Mouse (Mus musculus) embryonic facial prominence, embryonic 14.5 days (tissue): ENCODE data around the gene Lrrc56. TPM values are rescaled to one million over a fixed set of nuclear protein-coding genes. Genes with fewer than 3 reads are reported as not detected.

Experiments used
- ATAC-seq: fragments of 200-750 bp; cut with Nextera tagmentation; 2 replicates; pipeline ENCODE4 v1.8.0; 2017; ENCODE audit warnings: low read depth, moderate number of reproducible peaks, moderate TSS enrichment
- DNase-seq: peaks from one replicate; pipeline ENCODE4 v3.0.0-alpha.2; 2015; ENCODE audit warnings: low spot score
- H3K27ac ChIP-seq: fragments of 300-500 bp; sonication (generic); replicated peaks from 2 replicates; pipeline ENCODE4 v1.5.1; 2014; ENCODE audit warnings: low read depth, mild to moderate bottlenecking, low read length, moderate library complexity
- H3K27me3 ChIP-seq: fragments of 300-500 bp; sonication (generic); replicated peaks from 2 replicates; pipeline ENCODE4 v1.6.1; 2014; ENCODE audit warnings: low read length; ENCODE audit not compliant: control insufficient read depth, insufficient read depth
- H3K36me3 ChIP-seq: fragments of 300-500 bp; sonication (generic); 2 replicates; pipeline ENCODE4 v1.6.1; 2014; ENCODE audit warnings: low read length, mixed read lengths; ENCODE audit not compliant: control insufficient read depth, insufficient read depth
- H3K4me1 ChIP-seq: fragments of 300-500 bp; sonication (generic); 2 replicates; pipeline ENCODE4 v1.6.1; 2014; ENCODE audit warnings: antibody characterized with exemption, low read length; ENCODE audit not compliant: control insufficient read depth, insufficient read depth
- H3K4me2 ChIP-seq: fragments of 300-500 bp; sonication (generic); 2 replicates; pipeline ENCODE4 v1.6.1; 2014; ENCODE audit warnings: low read depth, mild to moderate bottlenecking, low read length, moderate library complexity, mixed read lengths
- H3K4me3 ChIP-seq: fragments of 300-500 bp; sonication (generic); 2 replicates; pipeline ENCODE4 v1.5.1; 2014; ENCODE audit warnings: low read depth, mild to moderate bottlenecking, low read length
- H3K9ac ChIP-seq: fragments of 300-500 bp; sonication (generic); 2 replicates; pipeline ENCODE4 v1.6.1; 2014; ENCODE audit warnings: low read depth, mild to moderate bottlenecking, low read length, moderate library complexity, mixed read lengths
- H3K9me3 ChIP-seq: fragments of 300-500 bp; sonication (generic); 2 replicates; pipeline ENCODE4 v1.6.1; 2016; ENCODE audit warnings: low read length; ENCODE audit not compliant: control insufficient read depth
- WGBS: fragments of 180-500 bp; shearing (Covaris S2); extraction: QIAGEN DNeasy Blood & Tissue Kit; methylation state at CpG from one replicate; pipeline ENCODE4 v1.1.7; 2014; 5-methylcytosine and 5-hydroxymethylcytosine counted together
- polyA plus RNA-seq: library from polyadenylated mRNA; unstranded; fragments of >200 nt; fragmentation: Nextera tagmentation; extraction: Ambion mirVana; gene quantifications from 2 replicates; pipeline ENCODE4 v1.2.1, GENCODE M21; 2014

The Lrrc56 gene
- polyA plus RNA-seq, 1 experiment from 2014 or later, result 7.2 TPM

DNA sequence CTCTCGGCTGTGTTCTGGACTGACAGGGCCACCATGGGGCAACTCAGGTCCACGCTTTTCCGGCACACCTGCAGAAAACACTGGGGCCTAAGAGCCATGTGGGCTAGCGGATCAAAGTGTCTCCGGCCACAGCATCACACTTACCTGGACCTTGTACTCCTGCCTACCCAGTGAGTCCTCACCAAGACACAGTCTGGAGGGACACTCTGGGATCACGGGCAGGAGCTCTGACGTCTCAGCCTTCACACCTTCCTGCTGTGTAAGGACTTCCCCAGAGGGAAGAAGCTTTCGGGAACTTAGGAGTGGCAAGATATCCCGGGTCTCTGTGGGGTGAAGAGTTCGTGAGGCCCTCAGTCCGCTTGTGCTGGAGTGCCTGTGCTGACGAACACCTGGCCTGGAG is 16.2 kb downstream of the Lrrc56 start:
- no peak overlapping the region for H3K27ac ChIP-seq

DNA sequence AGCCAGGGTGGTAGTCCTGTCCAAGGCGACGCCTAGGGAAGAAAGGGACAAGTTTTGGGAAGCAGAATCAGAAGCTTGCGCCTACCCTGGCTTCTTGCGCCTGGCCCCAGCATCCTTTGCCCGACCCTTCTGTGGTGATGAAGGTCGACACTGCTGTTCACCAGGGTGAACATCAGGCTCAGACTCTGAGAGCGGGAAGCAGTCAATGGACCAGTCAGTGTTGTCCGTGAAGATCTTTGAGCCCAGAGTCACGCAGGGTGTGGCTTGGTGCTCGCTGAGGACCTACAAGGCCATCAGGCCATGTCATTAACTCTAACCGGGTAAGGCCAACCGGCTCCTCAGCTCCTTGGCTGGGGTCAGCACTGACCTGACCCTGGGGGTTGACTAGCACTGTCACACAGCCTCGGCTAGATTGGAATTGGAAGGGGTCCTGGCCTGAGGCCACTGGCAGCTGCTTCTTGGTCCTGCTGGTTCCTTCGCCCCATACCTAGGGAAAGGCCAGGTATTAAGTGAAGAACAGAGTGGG is 16.7 kb downstream of the Lrrc56 start:
- Histone ChIP-seq H3K36me3 (no peaks in the 10 kb centered on the region), H3K4me2 (no peak overlapping the region), H3K4me3 (no peak overlapping the region), H3K9me3 (no peaks in the 10 kb centered on the region), H3K9ac (no peak overlapping the region), H3K27ac (no peak overlapping the region), H3K27me3 (no peaks in the 10 kb centered on the region), H3K4me1 (no peaks in the 10 kb centered on the region)
- no peak for DNase-seq
- ATAC-seq, result no peak
- WGBS, result 85% methylated on average over 13 of the region's 14 CpGs

More for the DNA sequence above, 16.2 kb downstream of the Lrrc56 start:
- ATAC-seq, result no peak
- 78% methylated on average over 12 of the region's 12 CpGs for WGBS
- H3K27me3 ChIP-seq, result no peaks in the 10 kb centered on the region
- H3K9ac ChIP-seq, result no peak overlapping the region
- H3K4me3 ChIP-seq, result no peak overlapping the region
- H3K9me3 ChIP-seq, result no peaks in the 10 kb centered on the region
- H3K36me3 ChIP-seq, result no peaks in the 10 kb centered on the region
- H3K4me1 ChIP-seq, result no peaks in the 10 kb centered on the region
- no peak for DNase-seq
- no peak overlapping the region for H3K4me2 ChIP-seq

DNA sequence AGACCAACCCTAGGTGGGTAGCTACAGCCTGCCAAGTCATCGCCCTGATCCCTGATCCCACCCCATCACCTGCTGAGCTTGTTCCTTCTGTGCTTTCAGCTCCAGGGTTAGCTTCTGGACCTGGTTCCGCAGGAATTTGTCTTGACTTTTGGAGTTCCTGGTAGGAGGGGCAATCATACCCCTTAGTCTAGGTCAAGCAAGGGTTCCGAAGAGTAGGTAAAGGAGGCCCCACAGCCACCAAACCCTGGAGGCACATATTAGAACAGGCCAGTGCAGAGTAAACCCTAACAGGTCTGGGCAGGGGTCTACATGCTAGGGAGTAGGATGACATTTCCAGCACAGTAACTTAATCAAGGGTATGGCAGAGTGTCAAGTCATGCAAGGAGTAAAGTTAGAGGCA is 19.2 kb downstream of the Lrrc56 start:
- H3K4me2 ChIP-seq, result no peak overlapping the region
- no peak overlapping the region for H3K9ac ChIP-seq
- 0 out of 2 replicates have a peak, but pooled peaks cover 2% of the 10 kb centered on the region for H3K36me3 ChIP-seq
- ATAC-seq (no peak), DNase-seq (no peak)
- no peaks in the 10 kb centered on the region for H3K9me3 ChIP-seq
- peaks cover 2% of the 10 kb centered on the region; the same call in 1 of the 2 replicates for H3K4me1 ChIP-seq
- no peak overlapping the region for H3K4me3 ChIP-seq
- 78% methylated on average over 3 of the region's 3 CpGs for WGBS
- no peak overlapping the region for H3K27ac ChIP-seq
- H3K27me3 ChIP-seq, result no peaks in the 10 kb centered on the region

DNA sequence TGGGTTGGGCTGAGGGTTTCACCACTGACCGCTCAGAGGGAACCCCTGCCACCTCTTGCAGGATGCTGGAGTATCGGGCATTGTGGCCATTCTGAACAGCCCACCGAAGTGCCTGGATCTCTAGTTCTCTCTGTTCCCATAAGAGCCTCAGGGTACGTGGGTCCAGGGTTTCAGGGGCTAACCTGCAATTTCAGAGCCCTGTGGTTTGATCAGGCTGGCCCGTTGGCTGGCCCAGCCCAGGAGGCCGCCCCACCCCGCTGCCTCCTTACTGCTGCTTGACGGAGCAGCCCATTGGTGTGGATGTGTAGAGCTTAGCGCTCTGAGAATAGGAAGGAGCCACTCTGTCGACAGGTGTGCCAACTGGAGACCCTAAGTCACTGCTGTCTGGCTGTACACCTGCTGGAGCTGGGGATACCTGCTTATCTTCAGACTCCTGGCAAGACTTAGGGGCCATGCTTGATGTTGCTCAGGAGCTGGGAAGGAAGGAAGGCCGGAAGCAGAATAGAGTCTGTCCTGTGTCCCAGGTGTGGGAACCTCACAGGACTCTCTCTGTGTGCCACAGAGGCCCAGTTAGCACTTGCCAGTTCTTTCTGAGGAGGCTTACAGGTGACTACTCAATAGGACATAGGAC is 19.8 kb downstream of the Lrrc56 start, which contains the start of gene Lmntd2:
Gene Lmntd2 (minus strand): TSS at position 476 of the 631 bp plus-strand sequence.
- peak within 1 kb of the TSS; percentile 54 for H3K4me3 ChIP-seq
- 0 out of 2 replicates have a peak, but pooled peaks cover 8% of the 10 kb centered on the region for H3K36me3 ChIP-seq
- DNase-seq (no peak), ATAC-seq (no peak)
- H3K4me1 ChIP-seq, result peaks cover 2% of the 10 kb centered on the region; the same call in 1 of the 2 replicates
- peak within 1 kb of the TSS; percentile 86 for H3K27ac ChIP-seq
- no peaks in the 10 kb centered on the region for H3K9me3 ChIP-seq
- H3K9ac ChIP-seq, result 0 out of 2 replicates have a peak within 1 kb of the TSS, but pooled peaks have one; percentile 71
- H3K27me3 ChIP-seq, result no peaks in the 10 kb centered on the region
- WGBS, result 90% methylated on average over 11 of the region's 11 CpGs
- H3K4me2 ChIP-seq, result peak within 1 kb of the TSS; percentile 69

DNA sequence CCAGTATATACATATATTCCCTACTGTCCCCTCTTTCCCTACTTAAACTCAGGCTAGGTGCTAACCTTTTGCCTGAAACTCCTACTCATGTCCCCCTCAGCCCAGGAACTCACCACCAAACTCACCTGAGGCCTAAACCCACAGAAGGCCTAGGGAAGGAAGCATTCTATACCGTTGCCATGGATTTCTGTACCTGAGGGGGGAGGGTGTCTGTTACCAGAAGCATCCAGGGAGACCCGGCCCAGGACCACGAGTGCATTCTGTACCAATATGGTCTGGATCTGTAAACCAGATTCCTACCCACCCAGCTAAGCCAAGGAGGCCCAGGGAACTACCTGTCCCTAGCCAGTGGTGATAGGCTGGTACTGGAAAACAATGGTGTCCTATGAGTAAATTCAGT is 20.4 kb downstream of the Lrrc56 start:
- no peak overlapping the region for H3K9ac ChIP-seq
- no peak for DNase-seq

DNA sequence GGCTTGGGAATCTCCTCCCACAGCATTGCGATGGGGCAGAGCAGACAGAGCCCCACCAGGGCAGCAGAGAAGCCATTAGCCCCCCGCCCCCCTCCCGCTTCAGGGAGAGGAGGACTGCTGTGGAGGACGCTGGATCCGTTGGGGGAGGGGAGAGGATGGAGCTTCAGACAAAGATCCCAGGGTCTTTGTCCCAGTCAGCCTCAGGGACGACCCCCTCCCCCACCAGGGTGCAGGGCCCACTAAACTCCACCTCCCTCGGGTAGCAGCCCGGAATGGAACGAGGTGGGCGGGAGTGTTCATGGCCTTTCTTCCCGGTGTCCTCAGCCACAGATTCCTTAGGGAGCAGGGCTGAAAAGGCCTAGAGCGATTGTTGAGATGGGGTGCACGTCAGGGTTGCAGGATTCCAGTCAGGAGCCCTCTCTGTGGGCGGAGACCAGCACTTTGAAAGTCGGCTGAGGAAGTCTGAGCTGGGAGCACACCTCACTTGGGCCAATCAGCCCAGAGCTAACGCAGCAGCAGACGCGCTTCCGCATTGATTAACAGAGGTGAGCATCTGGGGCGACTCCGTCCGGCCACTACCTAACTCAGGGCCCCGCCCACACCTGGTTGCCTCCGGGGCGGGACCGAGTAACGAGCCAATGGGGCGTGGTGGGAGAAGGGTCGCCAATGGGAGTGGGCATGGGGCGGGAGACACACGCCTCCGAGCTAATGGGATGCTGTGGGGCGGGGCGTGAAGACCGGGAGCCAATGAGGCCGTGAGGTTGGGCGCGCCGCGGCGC is 21.3 kb downstream of the Lrrc56 start, which contains the start of gene Rassf7:
Gene Rassf7 (plus strand): TSS at position 760 of the 779 bp plus-strand sequence.
- H3K9me3 ChIP-seq, result no peaks in the 10 kb centered on the region
- DNase-seq (peak; percentile 98), ATAC-seq (peak; percentile 96)
- peaks cover 10% of the 10 kb centered on the region; the same call in 1 of the 2 replicates for H3K36me3 ChIP-seq
- peak within 1 kb of the TSS; percentile 54 for H3K4me3 ChIP-seq
- peak within 1 kb of the TSS; percentile 71 for H3K9ac ChIP-seq
- H3K27me3 ChIP-seq, result no peaks in the 10 kb centered on the region
- peaks cover 3% of the 10 kb centered on the region; the same call in 1 of the 2 replicates for H3K4me1 ChIP-seq
- WGBS, result 1% methylated on average over 28 of the region's 41 CpGs
- H3K27ac ChIP-seq, result peak within 1 kb of the TSS; percentile 86
- peak within 1 kb of the TSS; percentile 69 for H3K4me2 ChIP-seq

More for the DNA sequence above, 20.4 kb downstream of the Lrrc56 start:
- Histone ChIP-seq H3K27me3 (no peaks in the 10 kb centered on the region), H3K36me3 (0 out of 2 replicates have a peak, but pooled peaks cover 10% of the 10 kb centered on the region), H3K9me3 (no peaks in the 10 kb centered on the region), H3K27ac (no peak overlapping the region), H3K4me2 (no peak overlapping the region), H3K4me1 (peaks cover 2% of the 10 kb centered on the region; the same call in 1 of the 2 replicates), H3K4me3 (no peak overlapping the region)
- 59% methylated on average over 3 of the region's 3 CpGs for WGBS
- ATAC-seq, result no peak

DNA sequence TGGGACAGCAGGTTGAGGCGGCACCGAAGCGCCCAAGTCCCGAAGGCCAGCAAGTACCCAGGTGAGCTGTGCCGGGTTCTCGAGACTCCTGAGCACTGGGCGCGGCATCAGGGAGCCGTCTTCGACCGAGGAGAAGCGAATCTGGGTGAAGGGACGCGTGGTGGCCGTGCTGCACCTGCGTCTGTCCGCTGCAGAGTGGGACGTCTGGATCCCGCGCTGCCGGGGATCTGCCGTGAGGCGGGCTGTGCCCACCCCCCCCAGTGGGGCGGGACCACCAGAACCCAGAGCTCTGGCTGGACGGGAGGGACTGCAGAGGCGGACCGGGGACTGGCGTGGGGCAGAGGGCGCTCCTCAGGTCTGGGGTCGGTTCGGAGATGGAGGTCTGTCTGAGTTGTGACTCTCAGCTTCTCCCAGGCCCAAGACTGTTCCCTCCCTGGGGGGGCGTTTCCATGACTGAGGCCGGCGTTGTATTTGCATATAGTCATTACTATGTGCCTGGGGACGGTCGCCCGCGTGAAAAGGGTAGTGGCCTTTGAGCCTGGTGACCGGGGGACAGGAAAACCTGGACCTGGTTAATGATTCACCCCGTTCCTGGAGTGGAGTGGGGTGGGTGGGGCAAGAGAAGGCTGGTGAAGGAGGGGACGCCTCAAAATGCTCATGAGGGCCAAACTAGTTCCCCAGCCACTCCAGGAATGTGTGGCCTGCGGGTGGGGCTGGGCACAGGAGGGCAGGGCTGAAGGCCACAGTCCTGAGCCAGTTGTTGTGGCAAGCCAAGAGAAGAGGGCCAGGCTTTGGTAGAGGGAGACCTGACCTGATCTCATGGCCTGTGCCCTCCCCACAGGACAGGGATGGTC is 22.1 kb downstream of the Lrrc56 start:
- ATAC-seq, result peak; percentile 66
- H3K4me1 ChIP-seq, result peaks cover 11% of the 10 kb centered on the region; the same call in 1 of the 2 replicates
- H3K4me2 ChIP-seq, result peak overlapping the region; percentile 69
- peak overlapping the region; percentile 53 for H3K27ac ChIP-seq
- 1% methylated on average over 24 of the region's 42 CpGs for WGBS
- no peak for DNase-seq
- peak overlapping the region; percentile 63 for H3K9ac ChIP-seq
- H3K36me3 ChIP-seq, result peaks cover 10% of the 10 kb centered on the region; the same call in 1 of the 2 replicates
- no peaks in the 10 kb centered on the region for H3K27me3 ChIP-seq
- H3K9me3 ChIP-seq, result no peaks in the 10 kb centered on the region
- peak overlapping the region; percentile 54 for H3K4me3 ChIP-seq

DNA sequence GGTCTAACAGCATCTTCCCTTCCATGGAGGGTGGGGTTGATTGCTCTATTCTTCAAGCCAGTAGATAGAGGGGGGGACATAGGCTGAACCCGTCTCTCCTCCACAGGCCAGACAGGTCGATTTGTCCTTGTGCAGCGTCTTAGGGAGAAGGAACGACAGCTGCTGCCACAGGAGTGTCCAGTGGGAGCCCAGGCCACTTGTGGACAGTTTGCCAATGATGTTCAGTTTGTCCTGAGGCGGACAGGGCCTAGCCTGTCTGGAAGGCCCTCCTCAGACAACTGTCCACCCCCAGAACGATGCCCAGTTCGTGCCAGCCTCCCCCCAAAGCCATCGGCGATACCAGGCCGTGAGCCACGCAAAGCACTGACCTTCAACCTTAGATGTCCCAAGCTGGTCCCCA is 22.9 kb downstream of the Lrrc56 start:
- Histone ChIP-seq H3K9ac (no peak overlapping the region), H3K4me1 (peaks cover 13% of the 10 kb centered on the region), H3K27me3 (no peaks in the 10 kb centered on the region), H3K4me3 (peak overlapping the region; percentile 54; the same call in 1 of the 2 replicates), H3K27ac (no peak overlapping the region), H3K4me2 (peak overlapping the region; percentile 69), H3K36me3 (peaks cover 10% of the 10 kb centered on the region; the same call in 1 of the 2 replicates), H3K9me3 (no peaks in the 10 kb centered on the region)
- WGBS, result 87% methylated on average over 11 of the region's 11 CpGs
- DNase-seq, result no peak
- no peak for ATAC-seq
